25 mouse cellular contexts compared by ENCODE assay signal in the genomic region with DNA sequence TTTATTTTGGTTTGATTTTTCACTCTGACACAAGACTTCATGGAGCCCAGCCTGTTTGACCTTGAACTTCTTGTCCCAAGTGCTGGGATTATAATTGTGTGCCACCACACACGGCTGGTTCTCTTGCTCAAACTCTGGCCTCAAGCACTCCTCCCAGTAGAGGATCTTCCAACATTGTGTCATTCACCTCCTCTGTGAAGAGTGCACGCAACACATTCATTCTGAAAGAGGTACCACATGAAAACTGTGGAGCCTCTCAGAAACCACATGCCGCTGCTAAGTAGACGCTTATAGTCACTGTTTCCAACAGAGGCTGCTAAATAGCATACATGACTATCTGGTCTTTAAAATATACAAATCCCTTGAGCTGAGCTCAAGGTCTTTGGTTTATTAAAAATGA. TPM values are rescaled to one million over a fixed set of nuclear protein-coding genes. Genes with fewer than 3 reads are reported as not detected.
DNase-seq lines count a peak whose midpoint lies in the region; ATAC-seq lines count a peak whose summit lies in the region.
"Had no signal": no experiment of that assay in that cellular context is flagged by ENCODE, and none has a peak within 500 bp of the region (broad histone marks: within the 10 kb centered on the region; RNA-seq: fewer than 3 reads in every experiment).

No protein-coding gene starts in this region.

- WGBS in midbrain, embryonic 11.5 days: 93% methylated on average over 4 of the region's 4 CpGs
- 94% methylated on average over 4 of the region's 4 CpGs for WGBS in midbrain, embryonic 14.5 days

- no peaks in the 10 kb centered on the region for H3K9me3 ChIP-seq in midbrain, embryonic 11.5 days (ENCODE audit: control insufficient read depth, low read length)
- H3K9me3 ChIP-seq in midbrain, embryonic 14.5 days (ENCODE audit: control insufficient read depth, low read length): no peaks in the 10 kb centered on the region
- H3K9me3 ChIP-seq: embryonic facial prominence, embryonic 10.5 days; embryonic facial prominence, embryonic 12.5 days; forebrain, embryonic 10.5 days; forebrain, embryonic 12.5 days; G1E had no signal

- peaks cover 3% of the 10 kb centered on the region; the same call in 1 of the 2 replicates for H3K36me3 ChIP-seq in midbrain, embryonic 11.5 days (ENCODE audit: control insufficient read depth, insufficient read depth, low read length)
- H3K36me3 ChIP-seq in midbrain, embryonic 14.5 days (ENCODE audit: control insufficient read depth, insufficient read depth, low read length): peaks cover 24% of the 10 kb centered on the region

- no peak overlapping the region for H3K4me2 ChIP-seq in midbrain, embryonic 11.5 days
- H3K4me2 ChIP-seq in midbrain, embryonic 14.5 days (ENCODE audit: low read length): no peak overlapping the region
- H3K4me2 ChIP-seq: embryonic facial prominence, embryonic 12.5 days; forebrain, embryonic 12.5 days had no signal

- H3K27me3 ChIP-seq in midbrain, embryonic 11.5 days (ENCODE audit: control insufficient read depth, insufficient read depth, low read length): no peaks in the 10 kb centered on the region
- H3K27me3 ChIP-seq in midbrain, embryonic 14.5 days (ENCODE audit: control insufficient read depth, insufficient read depth, low read length): no peaks in the 10 kb centered on the region
- H3K27me3 ChIP-seq: embryonic facial prominence, embryonic 12.5 days; forebrain, embryonic 12.5 days; Patski had no signal

- no peak overlapping the region for H3K9ac ChIP-seq in midbrain, embryonic 11.5 days (ENCODE audit: low read length)
- H3K9ac ChIP-seq in midbrain, embryonic 14.5 days (replicated peaks; ENCODE audit: low read length): no peak overlapping the region
- H3K9ac ChIP-seq: embryonic facial prominence, embryonic 12.5 days; forebrain, embryonic 12.5 days had no signal

- H3K4me1 ChIP-seq in midbrain, embryonic 11.5 days (ENCODE audit: control insufficient read depth, insufficient read depth, low read length): no peaks in the 10 kb centered on the region
- H3K4me1 ChIP-seq in midbrain, embryonic 14.5 days (ENCODE audit: control insufficient read depth, insufficient read depth, low read length): no peaks in the 10 kb centered on the region
- H3K4me1 ChIP-seq: embryonic facial prominence, embryonic 10.5 days; embryonic facial prominence, embryonic 12.5 days; forebrain, embryonic 10.5 days; forebrain, embryonic 12.5 days had no signal

- no peak overlapping the region for H3K4me3 ChIP-seq in midbrain, embryonic 11.5 days (ENCODE audit: low read depth, low read length)
- no peak overlapping the region for H3K4me3 ChIP-seq in midbrain, embryonic 14.5 days (replicated peaks; ENCODE audit: low read depth, low read length)
- H3K4me3 ChIP-seq: embryonic facial prominence, embryonic 10.5 days; embryonic facial prominence, embryonic 12.5 days; erythroblast, embryonic 14.5 days; forebrain, embryonic 10.5 days; forebrain, embryonic 12.5 days had no signal

- DNase-seq in midbrain, embryonic 11.5 days (ENCODE audit: low spot score, missing footprints): peak; percentile 70
- no peak for DNase-seq in midbrain, embryonic 14.5 days
- peak; percentile 61 for DNase-seq in CD4-positive helper T cell, adult 2 months (ENCODE audit: low read depth, low spot score)
- no peak for DNase-seq in ovary, postnatal 36 days (ENCODE audit: low spot score)
- no peak for DNase-seq in cerebellum, postnatal 10 days
- DNase-seq in layer of hippocampus, adult 11-12 months (ENCODE audit: low spot score): no peak
- DNase-seq: adrenal gland, adult 2 months; adrenal gland, postnatal 10 days; adrenal gland, postnatal 25 days; B cell, adult 2 months; cerebellum, adult 11 months; cerebellum, adult 18-20 months; cerebellum, adult 8-10 months; cerebellum, adult 9-11 months; cerebellum, postnatal 25 days had no signal

- H3K27ac ChIP-seq in midbrain, embryonic 11.5 days (ENCODE audit: low read depth, low read length): no peak overlapping the region
- no peak overlapping the region for H3K27ac ChIP-seq in midbrain, embryonic 14.5 days (replicated peaks; ENCODE audit: low read depth, low read length)
- H3K27ac ChIP-seq: embryonic facial prominence, embryonic 10.5 days; embryonic facial prominence, embryonic 12.5 days; forebrain, embryonic 10.5 days; forebrain, embryonic 12.5 days had no signal

- ATAC-seq in midbrain, embryonic 11.5 days (ENCODE audit: low FRiP score): no peak
- no peak for ATAC-seq in midbrain, embryonic 14.5 days (ENCODE audit: low FRiP score, low TSS enrichment)
- peak; percentile 4 for ATAC-seq in activated CD4-positive, CD25-positive, alpha-beta regulatory T cell, adult 4 months
- ATAC-seq: forebrain, embryonic 14.5 days; forebrain, embryonic 16.5 days; Patski had no signal

RNA-seq across cellular contexts. Expression of a gene that starts 3.4 kb away (rescaled TPM):
- 3.0 and 3.3 TPM in 2 replicates for polyA plus RNA-seq in midbrain, embryonic 11.5 days (2014; fragmentation: Nextera tagmentation; extraction: Ambion mirVana)
- 0.72 and 1.8 TPM in 2 replicates for polyA plus RNA-seq in midbrain, embryonic 14.5 days (2014; fragmentation: Nextera tagmentation; extraction: Ambion mirVana)
- polyA plus RNA-seq in activated CD4-positive, CD25-positive, alpha-beta regulatory T cell, adult 4 months (2017; shearing (Covaris generic)): 10 to 100 TPM; 70.7 to 88.5 TPM
- polyA plus RNA-seq: Patski had no signal

RNA-seq across cellular contexts. Expression of a gene that starts 28.1 kb away (rescaled TPM):
- 22.7 and 25.9 TPM in 2 replicates for polyA plus RNA-seq in midbrain, embryonic 11.5 days (2014; fragmentation: Nextera tagmentation; extraction: Ambion mirVana)
- polyA plus RNA-seq in midbrain, embryonic 14.5 days (2014; fragmentation: Nextera tagmentation; extraction: Ambion mirVana): 39.3 and 41.7 TPM in 2 replicates
- polyA plus RNA-seq in activated CD4-positive, CD25-positive, alpha-beta regulatory T cell, adult 4 months (2017; shearing (Covaris generic)): 10 to 100 TPM; 49.7 to 56.7 TPM

Comparison
In these comparisons a context has a peak if more than half of its experiments do, and no peak if none do; other contexts are left out.
1. DNase-seq: peak in midbrain, embryonic 11.5 days (single experiment) and CD4-positive helper T cell, adult 2 months (single experiment); none in midbrain, embryonic 14.5 days (single experiment), ovary, postnatal 36 days (single experiment), cerebellum, postnatal 10 days (0 of 2) and layer of hippocampus, adult 11-12 months (single experiment).
2. RNA of a gene that starts 3.4 kb away (polyA plus RNA-seq): 70.7 to 88.5 TPM in activated CD4-positive, CD25-positive, alpha-beta regulatory T cell, adult 4 months; 3.0 to 3.3 TPM in midbrain, embryonic 11.5 days and 0.72 to 1.8 TPM in midbrain, embryonic 14.5 days; every median in the first group is over 10 times any median in the second.